Mouse (Mus musculus): ENCODE data around the gene Chic2.
A peak's percentile ranks its signal among the peaks of the same experiment; 100 is the strongest.

Chic2 gene

GRCm38 (mm10) chr5:75066715-75067114 is 22.1 kb upstream of the Chic2 start:
- DNase-seq: peak; percentile 86

GRCm38 (mm10) chr5:75063177-75063576 is 18.6 kb upstream of the Chic2 start:
- DNase-seq: peak; percentile 61

- DNase-seq: peak; percentile 31
These were observed 6.5 kb upstream of the Chic2 start for GRCm38 (mm10) chr5:75051109-75051508.

- peak; percentile 97 for DNase-seq
These were observed 2.2 kb upstream of the Chic2 start for GRCm38 (mm10) chr5:75046681-75047321.

GRCm38 (mm10) chr5:75045371-75045770 is 797 bp upstream of the Chic2 start:
- peak; percentile 78 for DNase-seq

- peak; percentile 97 for DNase-seq
These were observed 813 bp downstream of the Chic2 start for GRCm38 (mm10) chr5:75043621-75044301.

- peak; percentile 80 for DNase-seq
These were observed 1.5 kb downstream of the Chic2 start for GRCm38 (mm10) chr5:75043011-75043445.

GRCm38 (mm10) chr5:75039307-75039706 is 5.3 kb downstream of the Chic2 start:
- peak; percentile 58 for DNase-seq

GRCm38 (mm10) chr5:75035475-75035874 is 9.1 kb downstream of the Chic2 start:
- no peak for DNase-seq

GRCm38 (mm10) chr5:75014768-75015167 is 29.8 kb downstream of the Chic2 start:
- peak; percentile 65 for DNase-seq

GRCm38 (mm10) chr5:75012771-75013421 is 31.7 kb downstream of the Chic2 start:
- no peak for DNase-seq

GRCm38 (mm10) chr5:75011985-75012738 is 32.4 kb downstream of the Chic2 start:
- peak; percentile 37 for DNase-seq

GRCm38 (mm10) chr5:75004755-75005154 is 39.8 kb downstream of the Chic2 start:
- peak; percentile 9 for DNase-seq

- peak; percentile 31 for DNase-seq
These were observed 42.5 kb downstream of the Chic2 start for GRCm38 (mm10) chr5:75002109-75002508.

GRCm38 (mm10) chr5:74998716-74999512 is 45.7 kb downstream of the Chic2 start:
- DNase-seq: peak; percentile 82

GRCm38 (mm10) chr5:74994947-74995346 is 49.6 kb downstream of the Chic2 start:
- DNase-seq: peak; percentile 61

GRCm38 (mm10) chr5:74984101-74984500 is 60.5 kb downstream of the Chic2 start:
- peak; percentile 52 for DNase-seq

- peak; percentile 70 for DNase-seq
These were observed 64.0 kb downstream of the Chic2 start for GRCm38 (mm10) chr5:74980574-74980973.

GRCm38 (mm10) chr5:74980154-74980553 is 64.4 kb downstream of the Chic2 start:
- DNase-seq: no peak

- peak; percentile 93 for DNase-seq
These were observed 65.0 kb downstream of the Chic2 start for GRCm38 (mm10) chr5:74979586-74979985.

GRCm38 (mm10) chr5:74975507-74975906 is 69.1 kb downstream of the Chic2 start:
- peak; percentile 90 for DNase-seq

- peak; percentile 99 for DNase-seq
These were observed 69.7 kb downstream of the Chic2 start for GRCm38 (mm10) chr5:74974726-74975411.
